Mouse (Mus musculus): ENCODE data around the gene Kif7. TPM values are rescaled to one million over a fixed set of nuclear protein-coding genes. Genes with fewer than 3 reads are reported as not detected.

Gene Kif7
- polyA plus RNA-seq, 1 experiment from 2014 or later, result 0.35 TPM

DNA sequence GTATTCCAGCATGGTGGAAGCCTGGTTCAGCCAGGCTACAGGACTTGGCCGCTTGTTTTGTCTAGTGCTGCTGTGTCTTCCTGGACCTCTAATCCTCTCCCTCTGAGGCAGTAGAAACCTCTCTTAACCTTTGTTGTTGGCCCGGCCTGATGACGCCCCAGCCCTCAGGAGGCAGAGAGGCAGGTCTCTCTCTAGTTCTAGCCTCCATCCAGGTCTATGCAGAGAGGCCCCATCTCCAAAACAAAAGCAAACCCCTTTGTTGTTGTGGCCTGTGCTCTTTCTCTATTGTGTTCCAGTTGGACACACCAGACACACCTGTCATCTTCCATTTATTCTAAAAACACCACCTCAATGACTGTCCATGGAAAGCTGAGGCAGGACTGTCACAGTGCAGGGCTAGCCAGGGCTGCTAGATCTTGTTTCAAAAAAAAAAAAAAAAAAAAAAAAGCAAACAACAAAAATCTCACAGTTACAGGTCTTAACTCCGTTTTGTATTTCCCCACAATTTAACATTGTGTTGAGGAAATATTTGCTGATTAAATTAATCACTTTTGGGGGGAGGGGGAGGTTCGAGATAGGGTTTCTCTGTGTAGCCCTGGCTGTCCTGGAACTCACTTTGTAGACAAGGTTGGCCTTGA is 54.1 kb downstream of the Kif7 start:
- WGBS (ENCODE audit: insufficient replicate concordance), result 6% methylated on average over 5 of the region's 5 CpGs
- H3K4me3 ChIP-seq (replicated peaks), result peak overlapping the region; percentile 89
- ATAC-seq (ENCODE audit: insufficient read depth), result no peak
- peak overlapping the region; percentile 71; the same call in 1 of the 2 replicates for H3K27ac ChIP-seq (replicated peaks)
- H3K4me2 ChIP-seq, result peak overlapping the region; percentile 81
- H3K9ac ChIP-seq, result peak overlapping the region; percentile 91
- H3K27me3 ChIP-seq, result 0 out of 2 replicates have a peak, but pooled peaks cover 4% of the 10 kb centered on the region
- peaks cover 34% of the 10 kb centered on the region for H3K36me3 ChIP-seq (replicated peaks)
- H3K4me1 ChIP-seq (replicated peaks), result peaks cover 40% of the 10 kb centered on the region
- H3K9me3 ChIP-seq (replicated peaks), result no peaks in the 10 kb centered on the region

DNA sequence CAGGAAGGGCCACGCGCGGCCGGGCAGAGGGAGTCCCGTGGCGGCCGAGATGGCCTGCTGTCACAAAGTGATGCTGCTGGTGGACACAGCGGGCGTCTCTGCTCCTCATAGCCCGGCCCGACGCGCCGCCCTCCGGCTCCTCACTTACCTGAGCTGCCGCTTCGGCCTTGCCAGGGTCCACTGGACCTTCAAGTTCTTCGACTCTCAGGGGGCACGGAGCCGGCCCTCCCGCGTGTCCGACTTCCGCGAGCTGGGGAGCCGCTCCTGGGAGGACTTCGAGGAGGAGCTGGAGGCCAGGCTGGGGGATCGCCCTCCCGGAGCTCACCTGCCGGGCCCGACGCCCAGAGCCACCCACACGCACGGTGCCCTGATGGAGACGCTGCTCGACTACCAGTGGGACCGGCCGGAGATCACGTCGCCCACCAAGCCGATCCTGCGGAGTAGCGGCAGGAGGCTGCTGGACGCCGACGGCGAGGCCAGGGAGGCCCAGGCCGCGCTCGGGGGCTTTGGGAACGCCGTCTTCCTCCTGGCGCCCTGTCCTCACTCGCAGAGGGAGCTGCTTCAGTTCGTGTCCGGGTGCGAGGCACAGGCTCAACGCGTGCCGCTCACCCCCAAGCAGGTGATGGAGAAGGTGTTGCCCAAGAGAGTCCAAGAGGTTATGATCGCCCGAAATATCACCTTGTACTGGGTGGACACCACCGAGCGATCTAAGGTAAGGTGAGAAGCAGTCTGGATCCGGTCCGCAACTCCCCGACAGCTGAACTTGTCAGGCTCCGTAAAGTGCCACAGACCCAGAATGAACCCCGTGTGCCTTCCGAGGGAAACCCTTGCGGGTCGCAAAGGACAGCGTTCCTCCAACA is 55.0 kb downstream of the Kif7 start:
- Histone ChIP-seq H3K27ac (replicated peaks) (peak overlapping the region; percentile 71), H3K4me3 (replicated peaks) (peak overlapping the region; percentile 89), H3K9ac (peak overlapping the region; percentile 91), H3K4me2 (peak overlapping the region; percentile 81), H3K4me1 (replicated peaks) (peaks cover 40% of the 10 kb centered on the region), H3K36me3 (replicated peaks) (peaks cover 26% of the 10 kb centered on the region), H3K27me3 (0 out of 2 replicates have a peak, but pooled peaks cover 4% of the 10 kb centered on the region), H3K9me3 (replicated peaks) (no peaks in the 10 kb centered on the region)
- under 1% methylated on average over 73 of the region's 73 CpGs for WGBS (ENCODE audit: insufficient replicate concordance)
- peak; percentile 43 for ATAC-seq (ENCODE audit: insufficient read depth)

- ATAC-seq (ENCODE audit: insufficient read depth), result peak; percentile 98
- no peaks in the 10 kb centered on the region for H3K9me3 ChIP-seq (replicated peaks)
- WGBS (ENCODE audit: insufficient replicate concordance), result under 1% methylated on average over 39 of the region's 39 CpGs
- H3K9ac ChIP-seq, result peak within 1 kb of the TSS; percentile 91
- H3K4me3 ChIP-seq (replicated peaks), result peak within 1 kb of the TSS; percentile 89
- H3K36me3 ChIP-seq (replicated peaks), result peaks cover 20% of the 10 kb centered on the region
- 0 out of 2 replicates have a peak, but pooled peaks cover 4% of the 10 kb centered on the region for H3K27me3 ChIP-seq
- peak within 1 kb of the TSS; percentile 71 for H3K27ac ChIP-seq (replicated peaks)
- H3K4me2 ChIP-seq, result peak within 1 kb of the TSS; percentile 85
- H3K4me1 ChIP-seq (replicated peaks), result peaks cover 40% of the 10 kb centered on the region
Observed at GRCm38 (mm10) chr7:79659578-79660290, 55.8 kb downstream of the Kif7 start, which contains the start of gene Ticrr. Gene Ticrr, plus strand, starts transcription at chr7:79660196.

DNA sequence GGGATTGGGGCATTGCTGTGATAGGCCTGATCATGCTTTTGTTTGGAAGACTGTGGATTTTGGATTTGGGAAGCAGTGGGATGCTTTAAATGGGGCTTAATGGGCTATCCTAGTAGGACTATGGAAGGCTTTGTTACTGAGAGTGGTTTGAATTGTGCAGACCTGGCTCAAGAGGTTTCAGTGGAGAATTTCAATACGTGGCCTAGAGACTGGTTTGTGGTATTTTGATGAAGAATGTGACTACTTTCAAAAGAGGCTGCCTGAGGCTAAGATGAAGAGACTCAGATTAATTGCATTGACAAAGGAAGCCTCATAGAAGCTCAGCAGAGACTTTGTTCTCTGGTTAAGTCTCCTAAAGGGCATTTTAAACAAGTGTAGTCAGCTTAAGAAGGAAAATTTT is 60.9 kb downstream of the Kif7 start:
- no peak overlapping the region for H3K9ac ChIP-seq
- H3K4me2 ChIP-seq, result no peak overlapping the region
- peaks cover 10% of the 10 kb centered on the region for H3K4me1 ChIP-seq (replicated peaks)
- H3K27me3 ChIP-seq, result 0 out of 2 replicates have a peak, but pooled peaks cover 4% of the 10 kb centered on the region
- no peaks in the 10 kb centered on the region for H3K36me3 ChIP-seq (replicated peaks)
- WGBS (ENCODE audit: insufficient replicate concordance), result 39% methylated on average over 1 of the region's 1 CpGs
- no peaks in the 10 kb centered on the region for H3K9me3 ChIP-seq (replicated peaks)
- ATAC-seq (ENCODE audit: insufficient read depth), result no peak
- no peak overlapping the region for H3K4me3 ChIP-seq (replicated peaks)
- H3K27ac ChIP-seq (replicated peaks), result no peak overlapping the region

DNA sequence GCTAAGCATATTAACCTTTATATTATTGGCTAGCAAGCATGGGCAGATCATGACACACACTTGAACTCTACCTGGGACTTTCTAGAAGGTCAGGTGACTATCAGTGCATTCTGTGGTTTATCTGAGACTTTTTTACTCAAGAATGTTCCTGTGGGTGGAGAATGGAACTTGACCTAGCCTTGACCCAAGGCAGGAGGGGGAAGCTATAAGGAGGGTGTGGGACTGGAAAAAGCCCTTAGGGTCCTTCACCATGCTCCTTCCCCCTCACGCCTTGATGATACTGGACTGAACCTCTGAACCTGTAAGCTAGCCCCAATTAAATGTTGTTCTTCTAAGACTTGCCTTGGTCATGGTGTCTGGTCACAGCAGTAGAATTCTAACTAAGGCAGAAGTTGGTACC is 61.3 kb downstream of the Kif7 start:
- 55% methylated on average over 1 of the region's 1 CpGs for WGBS (ENCODE audit: insufficient replicate concordance)
- H3K9ac ChIP-seq, result no peak overlapping the region
- no peak overlapping the region for H3K4me3 ChIP-seq (replicated peaks)
- no peak for ATAC-seq (ENCODE audit: insufficient read depth)
- 0 out of 2 replicates have a peak, but pooled peaks cover 4% of the 10 kb centered on the region for H3K27me3 ChIP-seq
- H3K27ac ChIP-seq (replicated peaks), result no peak overlapping the region
- no peak overlapping the region for H3K4me2 ChIP-seq
- no peaks in the 10 kb centered on the region for H3K9me3 ChIP-seq (replicated peaks)
- peaks cover 7% of the 10 kb centered on the region for H3K4me1 ChIP-seq (replicated peaks)
- H3K36me3 ChIP-seq (replicated peaks), result no peaks in the 10 kb centered on the region

- H3K9me3 ChIP-seq (replicated peaks), result no peaks in the 10 kb centered on the region
- H3K27ac ChIP-seq (replicated peaks), result no peak overlapping the region
- ATAC-seq (ENCODE audit: insufficient read depth), result no peak
- no peak overlapping the region for H3K4me2 ChIP-seq
- no peak overlapping the region for H3K4me3 ChIP-seq (replicated peaks)
- H3K36me3 ChIP-seq (replicated peaks), result no peaks in the 10 kb centered on the region
- H3K27me3 ChIP-seq, result no peaks in the 10 kb centered on the region
- H3K4me1 ChIP-seq (replicated peaks), result no peaks in the 10 kb centered on the region
- H3K9ac ChIP-seq, result no peak overlapping the region
- WGBS (ENCODE audit: insufficient replicate concordance), result 6% methylated on average over 3 of the region's 3 CpGs
Observed at GRCm38 (mm10) chr7:79649005-79649404, 66.5 kb downstream of the Kif7 start.

Other genes starting within 250 kb of the Kif7 start
- 18.0 and 21.8 TPM in 2 replicates for gene Polg, start 249.4 kb downstream of the Kif7 start, polyA plus RNA-seq (2015; fragmentation: Nextera tagmentation; extraction: Ambion mirVana)
- 0.24 TPM in 1 of 2 replicates, not detected in the other for gene Rhcg, start 98.1 kb downstream of the Kif7 start, polyA plus RNA-seq (2015; fragmentation: Nextera tagmentation; extraction: Ambion mirVana)
- 6.3 and 7.5 TPM in 2 replicates for gene Ticrr, start 55.5 kb downstream of the Kif7 start, polyA plus RNA-seq (2015; fragmentation: Nextera tagmentation; extraction: Ambion mirVana)
- not detected in 2 replicates for gene Plin1, start 17.2 kb upstream of the Kif7 start, polyA plus RNA-seq (2015; fragmentation: Nextera tagmentation; extraction: Ambion mirVana)
- gene Pex11a, start 27.4 kb upstream of the Kif7 start, polyA plus RNA-seq (2015; fragmentation: Nextera tagmentation; extraction: Ambion mirVana), result 3.4 and 3.8 TPM in 2 replicates
- 0.05 and 0.08 TPM in 2 replicates for gene Wdr93, start 27.4 kb upstream of the Kif7 start, polyA plus RNA-seq (2015; fragmentation: Nextera tagmentation; extraction: Ambion mirVana)
- not detected in 2 replicates for gene Mesp1, start 78.1 kb upstream of the Kif7 start, polyA plus RNA-seq (2015; fragmentation: Nextera tagmentation; extraction: Ambion mirVana)
- gene Mesp2, start 95.0 kb upstream of the Kif7 start, polyA plus RNA-seq (2015; fragmentation: Nextera tagmentation; extraction: Ambion mirVana), result not detected in 2 replicates
- gene Anpep, start 145.3 kb upstream of the Kif7 start, polyA plus RNA-seq (2015; fragmentation: Nextera tagmentation; extraction: Ambion mirVana), result 14.9 and 21.0 TPM in 2 replicates
- 8.1 and 9.5 TPM in 2 replicates for gene Ap3s2, start 204.9 kb upstream of the Kif7 start, polyA plus RNA-seq (2015; fragmentation: Nextera tagmentation; extraction: Ambion mirVana)
- gene Arpin, start 219.6 kb upstream of the Kif7 start, polyA plus RNA-seq (2015; fragmentation: Nextera tagmentation; extraction: Ambion mirVana), result 3.5 and 3.6 TPM in 2 replicates